Mouse (Mus musculus): Measurements from ENCODE around the gene Lyrm7.

GRCm38 (mm10) chr11:54887927-54888326, 27.2 kb upstream of the Lyrm7 start:
- TF ChIP-seq CTCF (IDR thresholded peaks at IDR 0.05) (no peak), EP300 (IDR thresholded peaks at IDR 0.05; ENCODE audit: insufficient read depth, low read depth, low read length) (0 out of 2 replicates have a peak, but pooled peaks have one; percentile 27)
